Mouse (Mus musculus): ENCODE measurements around the gene Hspg2. TPM values are rescaled to one million over a fixed set of nuclear protein-coding genes. Genes with fewer than 3 reads are reported as not detected.

Hspg2 gene
- total and polyA plus RNA-seq, 2 experiments: 7.2 to 7.6 TPM

GRCm38 (mm10) chr4:137607023-137607422 lies 138.5 kb downstream of the Hspg2 start:
- H3K4me3 ChIP-seq (ENCODE audit: insufficient read depth, low read depth, low read length): no peak overlapping the region
- H3K27ac ChIP-seq (replicated peaks; ENCODE audit: insufficient read depth, low read depth, low read length): no peak overlapping the region
- peaks cover 40% of the 10 kb centered on the region for H3K36me3 ChIP-seq (ENCODE audit: control insufficient read depth, insufficient read depth, low read length)
- TF ChIP-seq CTCF (IDR thresholded peaks at IDR 0.05; ENCODE audit: low read depth, low read length) (no peak), POLR2A (IDR thresholded peaks at IDR 0.05; ENCODE audit: extremely low read depth, insufficient read depth, low read length) (no peak)
- WGBS: 90% methylated on average over 2 of the region's 2 CpGs
- H3K4me1 ChIP-seq (ENCODE audit: control insufficient read depth, insufficient read depth, low read length): peaks cover 4% of the 10 kb centered on the region
- H3K9ac ChIP-seq (ENCODE audit: low read depth, low read length): no peak overlapping the region
- DNase-seq (ENCODE audit: extremely low read depth, low read depth, low spot score): no peak
- no peaks in the 10 kb centered on the region for H3K27me3 ChIP-seq (ENCODE audit: control insufficient read depth, insufficient read depth, low read length)
- peaks cover 11% of the 10 kb centered on the region for H3K79me2 ChIP-seq (ENCODE audit: control insufficient read depth, insufficient read depth, low read length)

GRCm38 (mm10) chr4:137609281-137609680 lies 140.7 kb downstream of the Hspg2 start:
- Histone ChIP-seq H3K27ac (replicated peaks; ENCODE audit: insufficient read depth, low read depth, low read length) (no peak overlapping the region), H3K27me3 (ENCODE audit: control insufficient read depth, insufficient read depth, low read length) (no peaks in the 10 kb centered on the region), H3K36me3 (ENCODE audit: control insufficient read depth, insufficient read depth, low read length) (peaks cover 56% of the 10 kb centered on the region), H3K4me1 (ENCODE audit: control insufficient read depth, insufficient read depth, low read length) (peaks cover 4% of the 10 kb centered on the region), H3K9ac (ENCODE audit: low read depth, low read length) (no peak overlapping the region), H3K79me2 (ENCODE audit: control insufficient read depth, insufficient read depth, low read length) (no peaks in the 10 kb centered on the region; the same call in 1 of the 2 replicates), H3K4me3 (ENCODE audit: insufficient read depth, low read depth, low read length) (no peak overlapping the region)
- no peak for TF ChIP-seq POLR2A (IDR thresholded peaks at IDR 0.05; ENCODE audit: extremely low read depth, insufficient read depth, low read length)
- 73% methylated on average over 7 of the region's 7 CpGs for WGBS
- DNase-seq (ENCODE audit: extremely low read depth, low read depth, low spot score): no peak

- TF ChIP-seq CTCF (IDR thresholded peaks at IDR 0.05; ENCODE audit: low read depth, low read length): no peak
- TF ChIP-seq POLR2A (IDR thresholded peaks at IDR 0.05; ENCODE audit: extremely low read depth, insufficient read depth, low read length): no peak
- Histone ChIP-seq H3K79me2 (ENCODE audit: control insufficient read depth, insufficient read depth, low read length) (no peaks in the 10 kb centered on the region; the same call in 1 of the 2 replicates), H3K4me1 (ENCODE audit: control insufficient read depth, insufficient read depth, low read length) (peaks cover 4% of the 10 kb centered on the region), H3K27ac (replicated peaks; ENCODE audit: insufficient read depth, low read depth, low read length) (no peak overlapping the region), H3K9ac (ENCODE audit: low read depth, low read length) (no peak overlapping the region), H3K27me3 (ENCODE audit: control insufficient read depth, insufficient read depth, low read length) (no peaks in the 10 kb centered on the region), H3K36me3 (ENCODE audit: control insufficient read depth, insufficient read depth, low read length) (peaks cover 56% of the 10 kb centered on the region), H3K4me3 (ENCODE audit: insufficient read depth, low read depth, low read length) (no peak overlapping the region)
- DNase-seq (ENCODE audit: extremely low read depth, low read depth, low spot score): no peak
- 68% methylated on average over 7 of the region's 7 CpGs for WGBS
Measured at GRCm38 (mm10) chr4:137609702-137610101, 141.1 kb downstream of the Hspg2 start.

- no peak overlapping the region for H3K27ac ChIP-seq (replicated peaks; ENCODE audit: insufficient read depth, low read depth, low read length)
- 77% methylated on average over 15 of the region's 15 CpGs for WGBS
- peaks cover 51% of the 10 kb centered on the region for H3K36me3 ChIP-seq (ENCODE audit: control insufficient read depth, insufficient read depth, low read length)
- no peaks in the 10 kb centered on the region for H3K27me3 ChIP-seq (ENCODE audit: control insufficient read depth, insufficient read depth, low read length)
- H3K9ac ChIP-seq (ENCODE audit: low read depth, low read length): no peak overlapping the region
- TF ChIP-seq CTCF (IDR thresholded peaks at IDR 0.05; ENCODE audit: low read depth, low read length) (no peak), POLR2A (IDR thresholded peaks at IDR 0.05; ENCODE audit: extremely low read depth, insufficient read depth, low read length) (no peak)
- no peak overlapping the region for H3K4me3 ChIP-seq (ENCODE audit: insufficient read depth, low read depth, low read length)
- H3K4me1 ChIP-seq (ENCODE audit: control insufficient read depth, insufficient read depth, low read length): peaks cover 4% of the 10 kb centered on the region
- DNase-seq (ENCODE audit: extremely low read depth, low read depth, low spot score): peak; percentile 17
- no peaks in the 10 kb centered on the region; the same call in 1 of the 2 replicates for H3K79me2 ChIP-seq (ENCODE audit: control insufficient read depth, insufficient read depth, low read length)
Measured at GRCm38 (mm10) chr4:137610256-137610655, 141.7 kb downstream of the Hspg2 start.

Other genes starting within 250 kb of the Hspg2 start
- gene Wnt4, start 191.3 kb upstream of the Hspg2 start, total RNA-seq (2014; rRNA removed): 0.40 and 0.46 TPM in 2 replicates
- gene Wnt4, start 191.3 kb upstream of the Hspg2 start, polyA plus RNA-seq (2012; rRNA removed): 0.80 and 1.4 TPM in 2 replicates
- 124 and 131 TPM in 2 replicates for gene Cdc42, start 111.0 kb upstream of the Hspg2 start, total RNA-seq (2014; rRNA removed)
- 35.8 and 36.9 TPM in 2 replicates for gene Cdc42, start 111.0 kb upstream of the Hspg2 start, polyA plus RNA-seq (2012; rRNA removed)
- gene Cela3a, start 59.0 kb upstream of the Hspg2 start, total RNA-seq (2014; rRNA removed): not detected in 2 replicates
- not detected in 2 replicates for gene Cela3a, start 59.0 kb upstream of the Hspg2 start, polyA plus RNA-seq (2012; rRNA removed)
- gene Cela3b, start 38.2 kb upstream of the Hspg2 start, total RNA-seq (2014; rRNA removed): 16.6 and 59.5 TPM in 2 replicates
- 0.42 and 1.0 TPM in 2 replicates for gene Cela3b, start 38.2 kb upstream of the Hspg2 start, polyA plus RNA-seq (2012; rRNA removed)
- gene 1700013G24Rik, start 15.5 kb upstream of the Hspg2 start, total RNA-seq (2014; rRNA removed): not detected in 2 replicates
- 0.09 TPM in 1 of 2 replicates, not detected in the other for gene 1700013G24Rik, start 15.5 kb upstream of the Hspg2 start, polyA plus RNA-seq (2012; rRNA removed)
- gene Ldlrad2, start 105.8 kb downstream of the Hspg2 start, total RNA-seq (2014; rRNA removed): not detected in 2 replicates
- not detected in 2 replicates for gene Ldlrad2, start 105.8 kb downstream of the Hspg2 start, polyA plus RNA-seq (2012; rRNA removed)
- 19.6 and 24.7 TPM in 2 replicates for gene Usp48, start 125.0 kb downstream of the Hspg2 start, total RNA-seq (2014; rRNA removed)
- 15.1 and 21.8 TPM in 2 replicates for gene Usp48, start 125.0 kb downstream of the Hspg2 start, polyA plus RNA-seq (2012; rRNA removed)
- gene Rap1gap, start 196.0 kb downstream of the Hspg2 start, total RNA-seq (2014; rRNA removed): 2.9 and 5.2 TPM in 2 replicates
- gene Rap1gap, start 196.0 kb downstream of the Hspg2 start, polyA plus RNA-seq (2012; rRNA removed): 5.8 and 11.5 TPM in 2 replicates

Data from liver, adult 2 months (tissue).